Mouse (Mus musculus) midbrain, embryonic 14.5 days (tissue): ENCODE data around the gene Ssbp4. TPM values are rescaled to one million over a fixed set of nuclear protein-coding genes. Genes with fewer than 3 reads are reported as not detected.

Experiments used
- ATAC-seq: fragments of 200-750 bp; cut with Nextera tagmentation; 2 replicates; pipeline ENCODE4 v1.8.0; 2017; ENCODE audit warnings: moderate number of reproducible peaks, moderate library complexity; ENCODE audit not compliant: low FRiP score, low TSS enrichment
- DNase-seq: peaks from one replicate; pipeline ENCODE4 v3.0.0-alpha.2; 2015
- H3K27ac ChIP-seq: fragments of 300-500 bp; sonication (generic); replicated peaks from 2 replicates; pipeline ENCODE4 v1.5.1; 2014; ENCODE audit warnings: mild to moderate bottlenecking, low read depth, low read length, moderate library complexity
- H3K27me3 ChIP-seq: fragments of 300-500 bp; sonication (generic); 2 replicates; pipeline ENCODE4 v1.6.1; 2014; ENCODE audit warnings: low read length, control low read depth, mixed read lengths; ENCODE audit not compliant: control insufficient read depth, insufficient read depth
- H3K36me3 ChIP-seq: fragments of 300-500 bp; sonication (generic); 2 replicates; pipeline ENCODE4 v1.6.1; 2014; ENCODE audit warnings: low read length, control low read depth; ENCODE audit not compliant: control insufficient read depth, insufficient read depth
- H3K4me1 ChIP-seq: fragments of 300-500 bp; sonication (generic); 2 replicates; pipeline ENCODE4 v1.6.1; 2014; ENCODE audit warnings: mild to moderate bottlenecking, antibody characterized with exemption, low read length, control low read depth; ENCODE audit not compliant: control insufficient read depth, insufficient read depth
- H3K4me2 ChIP-seq: fragments of 300-500 bp; sonication (generic); 2 replicates; pipeline ENCODE4 v1.6.1; 2014; ENCODE audit warnings: mild to moderate bottlenecking, low read length, moderate library complexity
- H3K4me3 ChIP-seq: fragments of 300-500 bp; sonication (generic); replicated peaks from 2 replicates; pipeline ENCODE4 v1.5.1; 2014; ENCODE audit warnings: low read depth, low read length
- H3K9ac ChIP-seq: fragments of 300-500 bp; sonication (generic); replicated peaks from 2 replicates; pipeline ENCODE4 v1.6.1; 2014; ENCODE audit warnings: mild to moderate bottlenecking, low read length, moderate library complexity
- H3K9me3 ChIP-seq: fragments of 300-500 bp; sonication (generic); 2 replicates; pipeline ENCODE4 v1.6.1; 2016; ENCODE audit warnings: low read length, control low read depth, mixed read lengths; ENCODE audit not compliant: control insufficient read depth
- WGBS: fragments of 180-500 bp; shearing (Covaris S2); extraction: QIAGEN DNeasy Blood & Tissue Kit; methylation state at CpG from one replicate; pipeline ENCODE4 v1.1.7; 2014; 5-methylcytosine and 5-hydroxymethylcytosine counted together
- polyA plus RNA-seq: library from polyadenylated mRNA; unstranded; fragments of >200 nt; fragmentation: Nextera tagmentation; extraction: Ambion mirVana; gene quantifications from 2 replicates; pipeline ENCODE4 v1.2.1, GENCODE M21; 2014

The Ssbp4 gene
- polyA plus RNA-seq, 1 experiment from 2014 or later = 172 TPM

DNA sequence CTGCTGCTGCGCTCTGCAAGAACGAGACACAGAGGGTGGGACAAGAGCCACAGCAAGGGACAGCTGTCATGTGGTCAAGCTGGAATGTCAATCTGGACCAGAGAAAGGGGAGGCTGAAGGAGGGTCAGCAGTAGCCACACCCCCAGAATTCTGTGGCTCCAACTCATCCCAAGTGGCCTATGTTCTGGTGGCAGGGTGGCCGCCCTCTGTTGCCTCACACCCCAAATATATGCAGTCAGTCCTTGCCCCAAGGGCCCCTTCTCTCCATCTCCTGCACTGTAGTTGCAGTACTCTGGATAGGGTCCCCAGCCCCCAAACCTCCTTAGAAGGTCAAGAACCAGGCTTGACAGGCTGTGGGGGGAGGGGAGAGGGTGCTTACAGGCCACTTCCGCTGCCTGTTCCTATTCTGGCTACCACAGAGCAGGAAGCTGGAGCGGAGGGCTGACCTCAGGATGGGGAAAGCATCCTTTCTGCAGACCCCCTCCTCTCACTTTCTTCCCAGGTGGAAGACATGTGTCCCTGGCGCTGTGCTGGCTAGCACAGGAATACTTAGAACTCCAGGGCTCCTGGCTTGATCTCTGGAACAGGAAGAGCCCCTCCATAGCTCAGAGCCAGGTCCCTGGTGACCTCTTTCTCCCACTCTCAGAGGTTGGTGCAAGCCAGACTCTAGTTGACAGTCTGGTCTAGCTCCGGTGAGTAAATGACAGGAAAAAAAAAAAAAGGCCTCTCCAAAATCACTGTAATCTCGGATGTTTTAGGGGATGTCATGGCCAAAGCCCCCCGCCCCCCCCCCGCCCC lies 8.0 kb downstream of the Ssbp4 start:
- Histone ChIP-seq H3K4me3 (0 out of 2 replicates have a peak overlapping the region, but pooled peaks have one; percentile 13), H3K4me1 (peaks cover 52% of the 10 kb centered on the region), H3K9me3 (no peaks in the 10 kb centered on the region), H3K36me3 (peaks cover 18% of the 10 kb centered on the region), H3K27ac (peak overlapping the region; percentile 86), H3K4me2 (peak overlapping the region; percentile 53), H3K9ac (peak overlapping the region; percentile 13; the same call in 1 of the 2 replicates), H3K27me3 (0 out of 2 replicates have a peak, but pooled peaks cover under 1% of the 10 kb centered on the region)
- ATAC-seq = peak; percentile 10
- 10% methylated on average over 10 of the region's 10 CpGs for WGBS
- DNase-seq = peak; percentile 49

DNA sequence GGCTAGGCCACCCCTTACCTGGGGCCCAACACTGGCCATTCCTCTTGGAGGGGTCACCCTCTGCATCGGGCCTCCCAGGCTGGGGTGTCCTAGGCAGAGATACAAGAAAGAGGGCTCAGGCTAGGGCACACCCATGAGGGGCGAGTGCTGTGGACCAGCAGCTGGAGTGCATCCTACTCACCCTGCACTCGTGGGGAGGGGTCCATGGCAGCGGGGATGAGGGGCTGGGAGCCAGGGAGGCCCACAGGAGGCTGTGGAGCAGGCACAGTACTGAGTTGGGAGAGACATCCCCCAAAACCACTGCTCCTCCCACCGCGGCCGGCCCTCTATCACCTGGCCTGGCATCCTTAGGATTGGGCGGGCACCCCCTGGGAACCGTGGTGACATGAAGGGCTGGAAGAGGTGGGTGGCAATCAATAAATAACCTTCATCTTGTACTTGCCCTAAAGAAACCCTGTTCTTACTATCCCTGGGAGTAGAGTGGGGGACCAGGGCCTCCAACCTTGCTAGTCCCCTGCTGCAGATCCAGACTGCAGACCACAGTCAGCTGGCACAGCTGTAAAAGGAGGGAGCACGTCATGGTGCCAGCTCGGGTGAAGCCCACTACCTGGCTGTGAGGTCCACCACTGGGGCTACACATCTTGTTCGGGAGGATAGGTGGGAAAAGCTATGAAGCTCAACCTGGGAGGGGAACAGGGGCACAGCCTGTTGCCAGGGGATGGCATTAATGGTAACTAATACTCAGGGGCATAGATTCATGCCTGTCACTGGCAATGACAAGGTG lies 9.0 kb downstream of the Ssbp4 start:
- peak overlapping the region; percentile 86; the same call in 1 of the 2 replicates for H3K27ac ChIP-seq
- DNase-seq (no peak), ATAC-seq (no peak)
- peaks cover 18% of the 10 kb centered on the region for H3K36me3 ChIP-seq
- H3K4me2 ChIP-seq = no peak overlapping the region
- no peak overlapping the region for H3K4me3 ChIP-seq
- peak overlapping the region; percentile 29; the same call in 1 of the 2 replicates for H3K9ac ChIP-seq
- H3K27me3 ChIP-seq = 0 out of 2 replicates have a peak, but pooled peaks cover 5% of the 10 kb centered on the region
- peaks cover 59% of the 10 kb centered on the region for H3K4me1 ChIP-seq
- 84% methylated on average over 12 of the region's 12 CpGs for WGBS
- H3K9me3 ChIP-seq = no peaks in the 10 kb centered on the region

DNA sequence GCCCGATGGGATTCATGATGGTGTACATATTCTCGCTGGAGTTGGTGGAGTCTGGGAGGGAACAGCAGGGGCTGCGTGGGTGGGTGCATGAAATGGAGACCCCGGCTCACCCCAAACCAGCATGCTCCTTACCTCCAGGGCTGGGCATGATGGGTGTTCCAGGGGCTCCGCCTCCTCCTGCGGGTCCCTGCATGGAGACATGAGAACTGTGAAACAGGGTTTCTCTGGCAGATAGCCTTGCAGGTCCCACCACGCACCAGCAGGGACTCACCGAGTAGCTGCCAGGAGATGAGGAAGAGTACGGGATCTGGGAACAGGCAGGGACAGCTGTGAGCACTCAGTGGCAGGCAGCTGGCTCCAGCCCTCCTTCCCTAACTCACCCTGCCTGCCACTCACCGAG lies 9.9 kb downstream of the Ssbp4 start:
- WGBS = 12% methylated on average over 10 of the region's 10 CpGs
- Histone ChIP-seq H3K36me3 (peaks cover 18% of the 10 kb centered on the region), H3K27ac (peak overlapping the region; percentile 52; the same call in 1 of the 2 replicates), H3K9ac (peak overlapping the region; percentile 57; the same call in 1 of the 2 replicates), H3K4me3 (peak overlapping the region; percentile 39), H3K9me3 (no peaks in the 10 kb centered on the region), H3K4me1 (peaks cover 55% of the 10 kb centered on the region), H3K4me2 (peak overlapping the region; percentile 68), H3K27me3 (0 out of 2 replicates have a peak, but pooled peaks cover 5% of the 10 kb centered on the region)
- DNase-seq = peak; percentile 46
- no peak for ATAC-seq

DNA sequence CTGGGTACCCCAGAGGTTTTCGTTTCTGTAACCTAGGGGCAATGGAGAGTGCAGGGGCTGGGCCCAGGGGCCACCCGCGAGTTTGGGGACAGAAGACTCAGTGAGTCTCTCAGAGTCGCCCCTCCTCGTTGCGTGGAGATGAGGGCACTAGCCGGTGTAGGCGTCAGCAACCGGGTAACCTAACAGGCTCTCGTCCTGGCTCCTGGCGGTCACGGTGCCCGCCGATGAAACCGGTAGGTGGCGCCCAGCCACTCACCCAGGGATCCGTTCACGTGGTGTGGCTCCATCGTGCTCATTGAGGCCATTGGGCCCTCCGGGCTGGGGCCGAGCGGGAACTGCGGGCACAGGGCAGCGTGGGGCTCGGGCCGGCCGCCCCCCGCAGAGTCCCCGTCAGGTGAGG lies 10.4 kb downstream of the Ssbp4 start:
- H3K4me1 ChIP-seq = peaks cover 55% of the 10 kb centered on the region
- ATAC-seq = peak; percentile 41
- WGBS = under 1% methylated on average over 29 of the region's 29 CpGs
- peak overlapping the region; percentile 52; the same call in 1 of the 2 replicates for H3K27ac ChIP-seq
- H3K36me3 ChIP-seq = peaks cover 18% of the 10 kb centered on the region
- peak overlapping the region; percentile 39 for H3K4me3 ChIP-seq
- peak overlapping the region; percentile 57 for H3K9ac ChIP-seq
- no peaks in the 10 kb centered on the region for H3K9me3 ChIP-seq
- H3K27me3 ChIP-seq = 0 out of 2 replicates have a peak, but pooled peaks cover 5% of the 10 kb centered on the region
- H3K4me2 ChIP-seq = peak overlapping the region; percentile 68
- peak; percentile 89 for DNase-seq

DNA sequence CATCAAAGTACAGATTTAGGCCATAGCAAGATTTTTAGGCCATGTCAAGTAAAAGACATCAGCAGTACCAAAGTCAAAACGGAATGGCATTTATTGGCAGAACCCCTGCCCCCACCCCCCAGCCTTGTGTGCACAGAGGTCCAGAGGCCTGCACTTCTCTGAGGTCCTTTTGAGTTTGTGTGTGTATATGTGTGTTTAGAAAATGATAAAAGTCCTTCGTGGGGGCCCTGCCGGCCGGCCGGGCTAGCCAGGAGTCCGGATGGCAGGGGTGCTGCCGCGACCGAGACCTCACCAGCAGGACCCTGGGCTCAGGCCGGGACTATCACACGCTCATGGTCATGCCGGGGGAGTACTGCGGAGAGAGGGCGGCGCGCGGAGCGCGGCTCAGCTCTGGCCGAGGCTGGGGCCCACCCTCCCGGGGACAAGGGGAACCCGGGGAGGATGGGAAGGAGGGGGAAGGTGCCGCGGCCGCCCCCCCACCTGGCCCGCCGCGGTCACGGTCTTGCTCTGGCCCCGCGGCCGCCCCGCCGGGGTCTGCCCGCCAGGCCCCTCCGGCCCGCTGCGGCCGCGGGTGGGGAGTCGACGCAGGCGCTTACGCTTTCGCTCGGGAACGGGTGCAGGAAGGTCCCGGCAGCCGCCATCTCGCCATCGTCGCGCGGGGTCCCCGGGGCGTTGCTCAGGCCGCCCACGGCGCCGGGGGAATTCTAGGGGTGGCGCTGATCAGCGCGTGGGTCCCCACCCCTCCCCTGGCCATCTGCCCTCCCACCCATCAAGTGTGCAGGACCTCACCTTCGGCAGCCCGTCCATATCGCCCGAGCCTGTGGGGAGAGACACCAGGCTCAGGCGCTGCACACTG lies 11.0 kb downstream of the Ssbp4 start:
- H3K36me3 ChIP-seq = peaks cover 18% of the 10 kb centered on the region
- peaks cover 55% of the 10 kb centered on the region for H3K4me1 ChIP-seq
- WGBS = 6% methylated on average over 61 of the region's 68 CpGs
- no peak for DNase-seq
- no peaks in the 10 kb centered on the region for H3K9me3 ChIP-seq
- H3K4me3 ChIP-seq = peak overlapping the region; percentile 39
- H3K9ac ChIP-seq = peak overlapping the region; percentile 57
- H3K4me2 ChIP-seq = peak overlapping the region; percentile 68
- no peak for ATAC-seq
- peak overlapping the region; percentile 41; the same call in 1 of the 2 replicates for H3K27ac ChIP-seq
- H3K27me3 ChIP-seq = 0 out of 2 replicates have a peak, but pooled peaks cover 5% of the 10 kb centered on the region

DNA sequence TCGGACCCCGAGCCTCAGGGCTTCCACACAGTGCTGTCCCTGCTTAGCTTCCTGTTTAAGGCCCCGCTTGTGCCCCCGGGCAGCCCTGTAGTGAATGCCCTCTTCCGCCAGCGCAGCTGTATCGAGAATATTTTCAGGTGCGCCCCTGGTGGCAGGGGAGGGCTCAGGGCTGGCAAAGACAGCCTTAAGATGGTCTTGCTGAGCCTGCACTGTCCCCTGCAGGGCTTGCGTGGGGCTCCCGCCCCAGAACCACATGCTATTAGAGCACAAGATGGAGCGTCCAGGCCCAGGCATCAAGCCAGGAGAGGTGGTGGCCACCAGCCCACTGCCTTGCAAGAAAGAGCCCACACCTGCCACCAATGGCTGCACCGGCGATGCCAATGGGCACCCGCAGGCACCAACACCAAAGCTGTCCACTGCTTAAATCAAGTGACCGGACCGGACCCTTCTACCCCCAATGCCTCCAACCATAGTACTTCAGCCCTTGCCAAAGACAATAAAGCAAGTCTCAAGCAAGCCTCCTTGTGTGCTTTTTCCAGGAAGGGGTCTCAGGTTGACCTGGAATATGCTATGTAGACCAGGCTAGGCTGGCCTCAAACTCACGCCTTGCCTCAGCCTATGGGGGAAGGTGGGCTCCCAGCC lies 11.8 kb downstream of the Ssbp4 start:
- peaks cover 15% of the 10 kb centered on the region for H3K36me3 ChIP-seq
- DNase-seq (peak; percentile 29), ATAC-seq (no peak)
- H3K27ac ChIP-seq = no peak overlapping the region
- WGBS = 89% methylated on average over 17 of the region's 17 CpGs
- H3K27me3 ChIP-seq = 0 out of 2 replicates have a peak, but pooled peaks cover 5% of the 10 kb centered on the region
- H3K4me2 ChIP-seq = peak overlapping the region; percentile 68
- no peaks in the 10 kb centered on the region for H3K9me3 ChIP-seq
- peak overlapping the region; percentile 39; the same call in 1 of the 2 replicates for H3K4me3 ChIP-seq
- H3K9ac ChIP-seq = 0 out of 2 replicates have a peak overlapping the region, but pooled peaks have one; percentile 57
- H3K4me1 ChIP-seq = peaks cover 55% of the 10 kb centered on the region

DNA sequence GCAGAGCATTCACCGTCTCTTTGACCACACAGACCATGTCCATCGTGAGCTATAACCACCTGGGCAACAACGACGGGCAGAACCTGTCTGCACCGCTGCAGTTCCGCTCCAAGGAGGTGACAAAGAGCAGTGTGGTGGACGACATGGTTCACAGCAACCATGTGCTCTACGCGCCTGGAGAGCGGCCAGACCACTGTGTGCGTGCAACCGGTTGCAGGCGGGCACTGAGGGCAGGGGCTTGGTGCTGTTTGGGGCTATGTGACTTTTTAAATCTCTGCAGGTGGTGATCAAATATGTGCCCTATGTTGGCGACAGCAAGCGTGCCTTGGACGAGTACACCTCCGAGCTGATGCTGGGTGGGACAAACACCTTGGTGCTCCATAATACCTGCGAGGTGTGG lies 12.5 kb downstream of the Ssbp4 start:
- Histone ChIP-seq H3K27me3 (0 out of 2 replicates have a peak, but pooled peaks cover 5% of the 10 kb centered on the region), H3K27ac (no peak overlapping the region), H3K4me2 (no peak overlapping the region), H3K4me1 (peaks cover 49% of the 10 kb centered on the region), H3K9me3 (no peaks in the 10 kb centered on the region), H3K4me3 (no peak overlapping the region), H3K9ac (no peak overlapping the region), H3K36me3 (peaks cover 21% of the 10 kb centered on the region)
- no peak for ATAC-seq
- WGBS = 92% methylated on average over 18 of the region's 18 CpGs
- no peak for DNase-seq
